Mouse (Mus musculus): ENCODE measurements around the gene Chd4.
"Not testable (repeated sequence)": the region's sequence is repeated elsewhere in the genome, so short reads cannot be mapped to it uniquely, and the experiment has no call there.

The Chd4 gene

DNA sequence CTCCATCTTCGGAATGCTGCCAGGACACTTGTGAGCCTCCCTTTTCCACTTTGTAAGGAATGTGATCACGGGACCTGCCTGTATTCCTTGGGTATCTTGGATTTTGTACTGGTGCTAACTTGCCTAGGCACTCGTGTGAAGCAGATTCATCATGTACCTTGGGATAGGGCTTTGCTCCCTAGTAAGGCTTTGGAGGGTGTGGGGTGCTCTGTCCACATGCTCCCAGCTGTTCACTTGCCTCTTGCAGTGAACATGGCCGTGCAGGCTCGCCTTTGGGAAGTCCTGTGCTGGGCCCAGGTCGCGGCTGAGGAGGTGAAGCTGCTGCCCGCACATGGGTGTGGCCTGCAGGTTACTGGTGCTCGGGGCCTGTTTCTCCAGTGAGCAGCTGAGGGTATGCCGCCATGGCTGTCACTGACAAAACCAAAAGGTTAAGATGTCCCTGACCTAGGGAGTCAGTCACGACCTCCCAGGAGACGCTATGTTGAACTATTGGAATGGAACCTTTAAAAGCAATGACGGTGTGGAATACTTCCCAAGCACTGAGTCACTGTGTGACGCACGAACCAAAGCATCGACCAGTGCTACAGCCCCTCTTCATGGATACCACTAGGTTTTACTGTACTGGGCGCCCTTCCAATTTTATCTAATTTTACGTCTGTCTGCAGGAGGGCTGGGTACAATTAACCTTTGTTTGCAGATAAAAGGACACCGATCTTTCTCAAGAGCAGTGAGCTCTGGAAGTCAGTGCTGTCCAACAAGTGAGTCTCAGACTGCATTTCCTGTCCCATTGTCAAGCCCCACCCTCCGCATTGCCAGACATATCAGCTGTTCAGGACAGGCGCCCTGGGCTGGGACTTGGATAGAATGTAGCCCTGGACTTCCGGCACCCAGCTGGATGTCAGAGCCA, 65.3 kb downstream of the Chd4 start:
- peak; percentile 78 for DNase-seq (ENCODE audit: low spot score)

GRCm38 (mm10) chr6:125161971-125162370, 66.2 kb downstream of the Chd4 start:
- peak; percentile 78 for DNase-seq (ENCODE audit: low spot score)

GRCm38 (mm10) chr6:125162615-125163305, 67.0 kb downstream of the Chd4 start:
- DNase-seq (ENCODE audit: low spot score): not testable (repeated sequence)

- peak; percentile 43 for DNase-seq (ENCODE audit: low spot score)
These were observed 68.2 kb downstream of the Chd4 start for GRCm38 (mm10) chr6:125163801-125164657.

- peak; percentile 76 for DNase-seq (ENCODE audit: low spot score)
These were observed 69.0 kb downstream of the Chd4 start for GRCm38 (mm10) chr6:125164672-125165327.

GRCm38 (mm10) chr6:125165328-125165891, 69.6 kb downstream of the Chd4 start:
- peak; percentile 98 for DNase-seq (ENCODE audit: low spot score)

GRCm38 (mm10) chr6:125166051-125166751, 70.4 kb downstream of the Chd4 start, which contains the start of gene Gapdh:
Gapdh (minus strand) TSS chr6:125166467.
- DNase-seq (ENCODE audit: low spot score): peak; percentile 91

DNA sequence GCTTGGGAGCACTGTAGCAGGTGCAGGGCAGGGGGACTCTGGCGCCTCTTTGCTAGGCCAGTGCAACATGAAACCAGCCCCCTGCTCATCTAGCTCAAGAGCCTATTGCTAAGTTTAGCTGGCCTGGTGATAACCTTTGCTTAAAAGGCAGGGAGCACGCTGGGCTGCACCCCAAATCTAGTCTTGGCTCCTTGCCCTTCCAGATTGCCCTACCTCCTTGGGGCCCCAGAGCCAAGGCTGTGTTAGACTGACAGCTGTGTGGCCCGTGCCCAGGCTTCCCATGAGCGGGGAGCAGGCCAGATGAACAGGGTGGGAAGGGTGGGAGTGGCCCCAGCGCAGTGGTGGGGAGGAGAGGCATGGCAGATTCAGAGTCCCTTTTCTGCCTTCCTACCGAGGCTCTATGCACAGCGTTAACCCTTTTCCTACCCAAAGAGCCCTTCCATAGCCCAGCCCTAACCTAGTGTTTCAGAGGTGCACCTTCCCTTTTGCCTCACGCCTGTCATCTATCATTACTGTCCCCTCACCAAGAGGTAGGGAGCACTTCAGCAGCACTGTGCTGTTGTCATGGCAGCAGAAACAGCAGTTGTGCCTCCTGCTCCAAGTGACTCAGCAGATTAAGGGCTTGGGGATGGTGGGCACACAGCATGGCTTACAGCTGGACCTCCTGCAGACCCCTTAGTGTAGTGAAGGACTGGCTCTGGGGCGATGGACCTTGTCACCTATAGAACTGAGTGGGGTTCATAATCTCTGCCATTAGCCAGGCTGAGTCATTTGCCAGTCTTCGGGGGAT, 71.3 kb downstream of the Chd4 start:
- no peak for DNase-seq (ENCODE audit: low spot score)

DNA sequence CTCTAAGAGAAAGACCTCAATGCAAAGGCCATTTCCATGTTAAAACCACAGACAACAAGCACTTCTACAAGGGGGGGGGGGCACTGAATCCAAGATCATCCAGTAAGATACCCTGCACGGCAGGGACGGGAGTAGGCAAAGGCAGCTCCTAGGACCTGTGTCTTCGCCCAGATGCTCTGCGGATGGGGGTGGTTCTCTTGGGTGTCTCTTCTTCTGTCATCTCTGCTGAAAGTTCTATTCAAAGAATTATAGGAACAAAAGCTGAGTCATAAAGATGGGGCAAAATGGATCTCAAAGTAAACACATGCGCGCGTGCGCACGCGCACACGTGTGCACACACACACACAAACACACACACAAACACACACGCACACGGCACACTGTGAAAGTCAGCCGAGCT, 72.3 kb downstream of the Chd4 start:
- no peak for DNase-seq (ENCODE audit: low spot score)

DNA sequence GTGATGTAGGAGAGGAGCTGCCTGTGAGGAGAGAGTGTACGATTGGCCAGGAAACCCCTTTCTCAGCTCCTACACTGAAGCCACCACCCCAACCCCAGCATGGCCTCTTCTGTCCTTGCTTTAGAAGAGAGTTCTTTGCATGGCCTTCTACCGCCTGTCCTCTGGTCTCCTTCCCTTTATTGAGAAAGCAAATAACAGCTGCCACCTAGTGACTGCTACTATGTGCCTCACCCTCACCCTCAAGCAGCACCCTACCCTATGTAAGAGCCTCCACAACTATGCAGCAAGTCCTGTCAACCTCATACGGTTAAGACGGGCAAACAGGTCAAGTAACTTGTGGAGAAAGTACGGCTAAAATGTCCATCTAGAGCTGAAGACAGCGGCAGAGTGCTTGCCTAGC, 74.4 kb downstream of the Chd4 start:
- DNase-seq (ENCODE audit: low spot score): peak; percentile 42

GRCm38 (mm10) chr6:125172474-125172873, 76.7 kb downstream of the Chd4 start:
- DNase-seq (ENCODE audit: low spot score): no peak

GRCm38 (mm10) chr6:125173256-125173655, 77.5 kb downstream of the Chd4 start:
- no peak for DNase-seq (ENCODE audit: low spot score)

DNA sequence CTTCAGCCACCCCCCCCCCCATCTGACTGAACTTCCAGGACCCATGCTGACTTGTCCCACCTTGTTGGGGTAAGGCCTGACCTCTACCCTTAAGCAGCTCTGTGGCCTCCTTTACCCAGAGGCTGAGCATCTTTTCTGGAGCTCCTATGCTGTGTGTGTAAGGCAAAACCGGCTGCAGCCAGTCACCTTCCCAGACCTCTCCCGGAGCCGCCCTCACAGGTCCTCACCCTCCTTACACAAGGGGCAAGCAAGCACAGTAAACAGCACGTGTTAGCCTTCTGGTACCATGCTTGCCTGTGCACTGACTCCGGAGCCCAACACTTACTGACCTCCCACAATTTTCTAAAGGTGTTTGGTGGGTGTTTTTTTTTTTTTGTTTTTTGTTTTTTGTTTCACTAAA, 79.7 kb downstream of the Chd4 start:
- DNase-seq (ENCODE audit: low spot score): no peak

DNA sequence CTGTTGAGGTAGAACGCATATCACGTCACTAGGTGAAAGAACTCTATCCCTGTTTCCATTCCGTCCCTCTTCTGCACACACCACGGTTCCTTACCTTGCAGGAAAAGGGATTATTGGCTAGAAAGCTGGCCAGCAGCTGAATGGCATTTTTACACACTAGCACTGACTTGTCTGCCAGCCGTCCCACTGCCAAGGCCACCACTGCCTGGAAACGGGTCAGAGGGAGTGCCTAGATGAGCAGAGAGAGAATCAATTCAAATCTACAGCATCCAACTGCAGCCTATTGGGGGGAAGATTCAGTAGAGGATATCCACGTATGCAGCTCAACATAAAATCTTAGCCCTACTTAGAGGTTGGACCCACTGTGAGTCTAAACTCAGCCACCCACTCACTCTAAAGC, 83.8 kb downstream of the Chd4 start:
- DNase-seq (ENCODE audit: low spot score): no peak
